Mouse (Mus musculus) small intestine, adult 2 months (tissue): ENCODE results near the gene Adap1. TPM values are rescaled to one million over a fixed set of nuclear protein-coding genes. Genes with fewer than 3 reads are reported as not detected.

ENCODE experiments used
- H3K27ac ChIP-seq: fragments of 200-500 bp; 2 replicates; pipeline ENCODE4 v1.5.1; 2012; ENCODE audit warnings: low read depth, low read length, control low read depth, inconsistent platforms; ENCODE audit not compliant: insufficient read depth
- H3K27me3 ChIP-seq: fragments of 200-500 bp; 2 replicates; pipeline ENCODE4 v1.6.1; 2012; ENCODE audit warnings: mild to moderate bottlenecking, moderate library complexity, low read length, inconsistent platforms; ENCODE audit not compliant: control insufficient read depth, insufficient read depth
- H3K36me3 ChIP-seq: fragments of 200-500 bp; 2 replicates; pipeline ENCODE4 v1.6.1; 2012; ENCODE audit warnings: mild to moderate bottlenecking, low read length, control low read depth, inconsistent platforms; ENCODE audit not compliant: control insufficient read depth, insufficient read depth
- H3K4me1 ChIP-seq: fragments of 200-500 bp; 2 replicates; pipeline ENCODE4 v1.6.1; 2012; ENCODE audit warnings: low read length, inconsistent platforms, mixed read lengths; ENCODE audit not compliant: control insufficient read depth, insufficient read depth, insufficient read length
- H3K4me3 ChIP-seq: fragments of 200-500 bp; 2 replicates; pipeline ENCODE4 v1.5.1; 2012; ENCODE audit warnings: low read depth, mild to moderate bottlenecking, control low read depth, inconsistent platforms, low read length, moderate library complexity
- CTCF ChIP-seq: fragments of 200-500 bp; IDR thresholded peaks from 2 replicates; pipeline ENCODE4 v1.5.1; 2012; ENCODE audit warnings: low read depth, mild to moderate bottlenecking, control low read depth, inconsistent platforms, low read length, moderate library complexity, mixed read lengths; ENCODE audit not compliant: insufficient replicate concordance, insufficient read length; ENCODE audit errors: extremely low read depth
- POLR2A ChIP-seq: fragments of 200-500 bp; IDR thresholded peaks from 2 replicates; pipeline ENCODE4 v1.6.1; 2012; ENCODE audit warnings: low read depth, mild to moderate bottlenecking, control low read depth, inconsistent platforms, low read length, moderate library complexity
- WGBS: fragments of 180-500 bp; shearing (Covaris S2); methylation state at CpG from one replicate; pipeline ENCODE4 v1.1.7; 2018; 5-methylcytosine and 5-hydroxymethylcytosine counted together
- polyA plus RNA-seq: library from polyadenylated mRNA; depleted of rRNA; stranded (reverse); fragments of >200 nt; gene quantifications from 2 replicates; pipeline ENCODE4 v1.2.3, GENCODE M21; 2012

Adap1 gene
- polyA plus RNA-seq, 1 experiment, result 234 TPM

GRCm38 (mm10) chr5:139351134-139351533 lies 25.7 kb upstream of the Adap1 start, which contains the start of gene Cox19:
TSS of gene Cox19 (minus strand) at chr5:139351418.
- Histone ChIP-seq H3K4me1 (peaks cover 48% of the 10 kb centered on the region), H3K27me3 (no peaks in the 10 kb centered on the region), H3K4me3 (no peak within 1 kb of the TSS), H3K27ac (peak within 1 kb of the TSS; percentile 6; the same call in 1 of the 2 replicates), H3K36me3 (no peaks in the 10 kb centered on the region)
- TF ChIP-seq CTCF, result no peak
- no peak for TF ChIP-seq POLR2A
- 22% methylated on average over 5 of the region's 5 CpGs for WGBS

- H3K4me3 ChIP-seq, result no peak overlapping the region
- peaks cover 49% of the 10 kb centered on the region for H3K4me1 ChIP-seq
- 23% methylated on average over 6 of the region's 6 CpGs for WGBS
- TF ChIP-seq CTCF, result no peak
- no peak for TF ChIP-seq POLR2A
- H3K36me3 ChIP-seq, result no peaks in the 10 kb centered on the region
- H3K27ac ChIP-seq, result no peak overlapping the region
- H3K27me3 ChIP-seq, result no peaks in the 10 kb centered on the region
These were observed 24.3 kb upstream of the Adap1 start for GRCm38 (mm10) chr5:139349713-139350112.

GRCm38 (mm10) chr5:139347225-139347624 lies 21.8 kb upstream of the Adap1 start:
- Histone ChIP-seq H3K4me1 (peaks cover 37% of the 10 kb centered on the region), H3K27ac (peak overlapping the region; percentile 77), H3K36me3 (peaks cover 3% of the 10 kb centered on the region), H3K4me3 (no peak overlapping the region), H3K27me3 (no peaks in the 10 kb centered on the region)
- TF ChIP-seq CTCF (no peak), POLR2A (no peak)
- 36% methylated on average over 1 of the region's 1 CpGs for WGBS

DNA sequence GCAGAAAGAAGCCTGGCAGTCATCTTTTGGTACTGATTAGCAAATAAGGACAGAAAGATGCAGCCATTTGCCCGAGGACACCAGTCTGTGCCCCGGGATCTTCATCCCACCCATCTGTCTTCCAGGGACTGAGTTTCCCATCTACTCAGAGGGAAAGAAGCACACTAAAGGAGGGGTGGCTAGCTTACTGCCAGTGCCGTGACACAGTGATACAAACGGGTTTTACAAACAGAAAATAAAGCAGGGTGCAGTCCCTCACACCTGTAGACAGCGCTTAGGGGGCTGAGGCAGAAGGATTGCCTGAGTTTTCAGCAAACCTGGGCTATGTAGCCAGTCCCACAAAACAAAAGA lies 19.9 kb upstream of the Adap1 start:
- peaks cover 14% of the 10 kb centered on the region for H3K36me3 ChIP-seq
- WGBS, result 4% methylated on average over 5 of the region's 5 CpGs
- H3K4me1 ChIP-seq, result peaks cover 31% of the 10 kb centered on the region; the same call in 1 of the 2 replicates
- TF ChIP-seq POLR2A (no peak), CTCF (no peak)
- peak overlapping the region; percentile 23; the same call in 1 of the 2 replicates for H3K4me3 ChIP-seq
- no peaks in the 10 kb centered on the region for H3K27me3 ChIP-seq
- H3K27ac ChIP-seq, result peak overlapping the region; percentile 54

GRCm38 (mm10) chr5:139344687-139345363 lies 19.4 kb upstream of the Adap1 start:
- peaks cover 31% of the 10 kb centered on the region; the same call in 1 of the 2 replicates for H3K4me1 ChIP-seq
- 0% methylated on average over 33 of the region's 33 CpGs for WGBS
- H3K36me3 ChIP-seq, result peaks cover 17% of the 10 kb centered on the region
- H3K4me3 ChIP-seq, result peak overlapping the region; percentile 93
- no peaks in the 10 kb centered on the region for H3K27me3 ChIP-seq
- TF ChIP-seq CTCF, result no peak
- TF ChIP-seq POLR2A, result peak; percentile 59; the same call in 1 of the 2 replicates
- H3K27ac ChIP-seq, result peak overlapping the region; percentile 67

DNA sequence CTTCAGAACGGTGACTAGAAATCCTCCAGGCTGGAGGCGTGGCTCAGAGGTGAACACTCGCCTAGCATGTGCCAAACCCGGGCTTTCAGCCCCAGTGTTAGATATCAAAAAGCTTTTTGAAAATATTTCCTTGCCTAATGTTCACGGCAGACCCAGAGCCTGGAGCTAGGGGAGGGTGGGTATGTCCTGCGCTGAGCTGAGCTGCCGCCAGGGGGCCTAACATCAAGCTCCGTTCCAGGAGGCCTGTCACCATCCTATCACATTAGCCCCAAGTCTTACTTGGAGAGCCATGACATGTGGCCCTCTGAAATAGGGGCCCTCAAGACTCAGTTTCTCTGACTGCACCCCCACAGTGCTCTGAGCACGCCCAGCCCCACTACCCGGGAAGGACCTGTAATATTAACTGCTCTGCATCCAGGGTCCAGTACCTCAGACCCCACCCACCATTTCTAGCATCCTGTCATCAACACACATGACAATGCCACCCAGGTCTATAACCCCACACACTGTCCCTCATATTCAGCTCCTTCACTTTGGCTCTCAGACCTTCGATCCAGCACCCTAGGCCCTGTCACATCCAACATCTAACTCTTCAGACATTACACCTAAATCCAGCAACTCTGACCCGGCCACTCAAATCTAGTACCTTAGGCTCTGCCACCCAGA lies 18.7 kb upstream of the Adap1 start:
- Histone ChIP-seq H3K4me3 (peak overlapping the region; percentile 93), H3K27me3 (no peaks in the 10 kb centered on the region), H3K36me3 (peaks cover 23% of the 10 kb centered on the region), H3K27ac (0 out of 2 replicates have a peak overlapping the region, but pooled peaks have one; percentile 67), H3K4me1 (peaks cover 28% of the 10 kb centered on the region; the same call in 1 of the 2 replicates)
- TF ChIP-seq CTCF (peak; percentile 89), POLR2A (no peak)
- 2% methylated on average over 12 of the region's 12 CpGs for WGBS

DNA sequence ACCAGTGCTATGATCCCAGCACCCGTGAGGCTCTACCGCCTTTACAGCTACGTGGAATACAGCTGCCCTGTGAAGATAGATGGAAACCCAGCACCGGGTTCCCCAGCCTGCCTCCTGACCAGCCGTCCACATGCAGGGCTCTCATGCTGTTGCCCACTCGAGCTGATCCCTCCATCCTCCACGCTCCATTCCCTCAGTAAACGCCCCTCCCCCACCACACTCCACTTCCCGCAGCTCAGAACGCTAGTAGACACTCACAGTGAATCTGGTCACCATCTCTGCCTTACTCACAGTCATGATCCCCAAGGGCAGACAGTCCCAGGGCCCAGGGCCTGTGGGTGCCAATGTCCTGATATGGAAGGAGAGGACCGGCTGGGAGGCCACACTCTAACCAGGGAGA lies 13.5 kb upstream of the Adap1 start:
- 82% methylated on average over 11 of the region's 11 CpGs for WGBS
- Histone ChIP-seq H3K4me3 (no peak overlapping the region), H3K27ac (no peak overlapping the region), H3K4me1 (peaks cover 10% of the 10 kb centered on the region), H3K27me3 (no peaks in the 10 kb centered on the region), H3K36me3 (peaks cover 43% of the 10 kb centered on the region)
- TF ChIP-seq CTCF (no peak), POLR2A (no peak)
